Mouse (Mus musculus): ENCODE measurements around the gene Slc9a5. TPM values are rescaled to one million over a fixed set of nuclear protein-coding genes. Genes with fewer than 3 reads are reported as not detected.

Gene Slc9a5
- total RNA-seq, 2 experiments from 2014 or later: 25.0 to 35.1 TPM

DNA sequence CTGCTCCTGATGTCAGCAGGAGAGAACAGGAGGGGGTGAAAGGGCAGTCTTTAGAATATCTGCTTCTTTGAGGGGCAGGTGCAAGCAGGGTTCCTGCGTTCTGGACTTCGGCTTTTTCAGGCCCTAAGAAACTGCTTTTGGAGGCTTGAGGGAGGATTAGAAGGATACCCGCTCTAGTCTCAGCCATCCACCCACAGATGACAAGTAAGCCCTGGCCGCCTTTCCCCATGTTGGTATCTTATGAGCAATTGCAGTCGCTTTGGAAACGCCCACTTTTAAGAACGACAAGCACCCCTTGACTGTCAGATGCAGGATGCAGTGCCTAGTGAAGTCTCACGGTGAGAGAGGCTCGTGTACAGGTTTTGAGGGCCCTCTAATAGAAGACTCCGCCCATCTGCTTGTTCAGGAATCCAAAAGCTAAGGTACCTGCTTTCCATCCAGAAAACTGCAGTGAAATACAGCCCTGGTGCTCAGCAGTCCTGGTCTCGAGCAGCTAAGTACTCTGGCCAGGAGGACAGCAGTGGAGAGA lies 29.9 kb upstream of the Slc9a5 start:
- no peak for DNase-seq (ENCODE audit: low spot score in 2 of 2)
- intact Hi-C loops (cut with DNase I): no loop called here

DNA sequence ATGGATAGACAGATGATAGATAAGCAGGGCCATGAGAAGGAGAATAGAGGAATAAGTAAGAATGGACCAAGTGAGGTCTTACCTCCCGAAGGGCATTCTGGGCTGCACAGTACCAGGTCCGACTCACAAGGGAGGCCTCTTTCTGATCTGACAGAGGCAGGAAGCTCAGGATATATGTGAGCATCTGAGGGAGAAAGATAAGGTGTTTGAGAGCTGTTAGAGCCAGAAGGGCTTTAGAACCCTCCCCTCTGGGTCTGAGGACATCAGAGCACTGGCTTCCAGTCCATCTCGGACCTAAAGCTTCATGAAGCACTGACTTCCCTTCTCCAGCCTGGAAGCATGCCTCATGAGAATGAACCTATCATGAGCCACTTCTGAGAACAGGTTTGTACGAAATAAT lies 25.5 kb upstream of the Slc9a5 start:
- intact Hi-C loops (cut with DNase I): no loop called here
- DNase-seq (ENCODE audit: low spot score in 2 of 2): no peak

DNA sequence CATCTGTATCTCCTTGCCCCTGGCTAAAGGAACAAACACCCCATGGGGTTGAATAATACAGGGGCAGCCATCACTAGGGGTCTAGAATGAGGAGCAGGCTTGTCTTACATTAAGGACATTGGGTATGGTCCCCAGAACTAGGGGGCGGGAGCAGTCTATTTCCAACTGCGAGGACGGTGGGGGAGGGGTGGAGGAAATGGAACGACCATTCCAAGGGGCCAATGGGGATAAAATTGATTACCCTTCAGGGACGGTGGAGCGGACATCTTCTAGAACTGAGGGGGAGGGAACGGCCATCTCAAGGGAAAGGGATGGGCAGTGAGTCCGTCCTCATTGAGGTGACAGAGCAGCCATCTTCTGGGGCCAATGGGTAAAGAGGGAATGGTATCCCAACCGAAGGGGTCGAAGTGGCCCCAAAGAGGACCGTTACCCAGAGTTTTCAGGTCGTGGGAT lies 23.0 kb upstream of the Slc9a5 start:
- DNase-seq (ENCODE audit: low spot score in 2 of 2): no peak
- intact Hi-C loops (cut with DNase I): no loop called here

DNA sequence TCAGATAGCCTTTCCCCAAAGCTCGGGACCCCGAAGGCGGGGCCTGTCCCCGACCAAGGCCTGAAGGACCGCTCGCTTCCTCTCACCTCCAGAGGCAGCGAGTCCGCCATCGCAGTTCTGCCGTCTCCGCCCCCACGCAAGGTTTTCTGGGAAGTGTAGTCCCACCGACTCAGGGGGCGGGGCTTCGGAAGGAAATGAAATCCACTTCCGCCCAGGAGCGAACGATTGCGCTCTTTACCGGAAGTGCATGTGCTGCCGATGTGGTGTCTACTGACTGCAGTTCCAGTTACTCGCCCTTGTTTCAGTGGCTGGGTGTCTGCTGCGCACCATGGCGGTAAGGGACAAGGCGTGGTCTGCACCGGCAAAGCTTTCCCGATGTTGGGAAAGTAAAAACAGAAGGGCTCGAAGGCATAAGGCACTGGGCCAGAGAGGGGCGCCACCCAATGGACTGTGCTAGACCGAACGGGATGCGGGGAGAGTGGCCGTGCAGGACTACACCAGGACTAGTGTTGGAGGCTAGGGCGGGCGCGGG lies 22.4 kb upstream of the Slc9a5 start, which contains the start of the genes Lrrc29 and Tmem208:
Gene Lrrc29 (minus strand): TSS at position 138 of the 532 bp plus-strand sequence.
Gene Tmem208 (plus strand): TSS at position 214 of the 532 bp plus-strand sequence.
- DNase-seq (ENCODE audit: low spot score in 2 of 2): peak; percentile 97 to 98
- intact Hi-C loops (cut with DNase I): no loop called here

DNA sequence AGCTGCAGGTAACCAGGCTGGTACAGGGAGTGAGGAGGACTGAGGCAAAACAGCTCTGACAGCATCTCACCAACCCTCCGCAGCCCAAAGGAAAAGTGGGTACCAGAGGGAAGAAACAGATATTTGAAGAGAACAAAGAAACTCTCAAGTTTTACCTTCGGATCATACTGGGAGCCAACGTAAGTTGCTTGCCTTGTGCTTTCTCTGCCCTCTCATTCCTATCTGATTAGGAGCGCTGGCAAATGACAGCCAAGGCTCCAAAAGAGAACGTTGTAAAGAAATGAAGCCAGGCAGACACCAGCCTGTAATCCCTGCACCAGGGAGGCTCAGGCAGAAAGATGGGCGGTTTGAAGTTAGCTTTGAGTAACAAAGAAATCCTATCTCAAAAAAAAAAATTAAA lies 21.7 kb upstream of the Slc9a5 start:
- intact Hi-C loops (cut with DNase I): no loop called here
- DNase-seq (ENCODE audit: low spot score in 2 of 2): no peak

DNA sequence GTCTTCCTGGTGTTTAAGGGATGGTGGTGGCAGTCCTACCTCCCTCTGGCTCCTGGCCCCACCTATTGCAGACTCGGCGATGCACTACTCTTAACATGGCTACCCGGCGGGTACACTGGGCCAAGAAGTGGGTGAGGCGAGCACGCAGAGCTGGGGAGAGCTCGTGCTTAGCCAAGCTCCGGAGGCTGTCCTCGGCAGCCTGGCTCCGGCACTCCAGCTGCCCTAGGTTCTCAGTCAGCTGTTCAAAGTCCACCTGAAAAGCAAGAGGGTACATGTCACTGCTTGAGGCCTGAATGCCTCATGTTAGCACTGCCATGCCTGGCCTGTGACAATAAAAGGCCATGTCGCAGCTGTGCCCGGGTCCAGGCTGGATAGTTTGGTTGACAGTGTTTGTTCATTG lies 18.3 kb upstream of the Slc9a5 start:
- DNase-seq (ENCODE audit: low spot score in 2 of 2): no peak
- intact Hi-C loops (cut with DNase I): no loop called here

DNA sequence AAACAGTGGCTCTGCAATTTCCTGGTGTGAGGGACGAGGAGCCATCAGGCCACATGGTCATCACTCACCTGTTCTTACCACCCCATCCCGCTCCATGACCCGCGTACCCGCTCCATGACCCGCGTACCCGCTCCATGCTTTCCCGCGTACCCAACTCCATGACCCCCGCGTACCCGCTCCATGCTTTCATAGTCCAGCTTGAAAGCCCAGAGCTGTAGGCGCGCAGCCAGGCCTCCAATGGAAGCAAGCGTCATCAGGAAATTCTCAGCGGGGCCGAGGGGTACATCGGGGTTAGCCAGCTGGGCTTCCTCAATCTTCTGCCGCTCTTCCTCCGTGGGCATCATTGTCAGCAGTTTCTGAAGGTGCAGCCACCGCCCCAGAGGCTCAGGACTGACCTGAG lies 17.2 kb upstream of the Slc9a5 start:
- intact Hi-C loops (cut with DNase I): no loop called here
- no peak for DNase-seq (ENCODE audit: low spot score in 2 of 2)

DNA sequence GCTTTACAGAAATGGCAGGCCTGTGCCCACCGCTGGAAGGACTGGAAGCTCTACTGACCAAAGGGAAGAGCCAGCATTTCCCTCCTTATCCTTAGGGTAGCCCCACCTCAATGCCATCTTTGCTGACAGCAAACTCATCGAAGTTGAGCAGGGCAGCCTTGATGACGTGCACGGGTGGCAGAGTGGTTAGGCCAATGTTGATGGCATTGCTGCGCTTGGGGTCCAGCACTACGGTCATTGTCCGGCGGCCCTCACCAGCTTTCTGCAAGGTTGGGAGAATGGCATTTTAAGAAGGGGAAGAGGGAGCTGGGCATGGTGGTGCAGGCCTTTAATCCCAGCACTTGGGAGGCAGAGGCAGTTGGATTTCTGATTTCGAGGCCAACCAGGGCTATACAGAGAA lies 16.7 kb upstream of the Slc9a5 start:
- intact Hi-C loops (cut with DNase I): no loop called here
- no peak for DNase-seq (ENCODE audit: low spot score in 2 of 2)

DNA sequence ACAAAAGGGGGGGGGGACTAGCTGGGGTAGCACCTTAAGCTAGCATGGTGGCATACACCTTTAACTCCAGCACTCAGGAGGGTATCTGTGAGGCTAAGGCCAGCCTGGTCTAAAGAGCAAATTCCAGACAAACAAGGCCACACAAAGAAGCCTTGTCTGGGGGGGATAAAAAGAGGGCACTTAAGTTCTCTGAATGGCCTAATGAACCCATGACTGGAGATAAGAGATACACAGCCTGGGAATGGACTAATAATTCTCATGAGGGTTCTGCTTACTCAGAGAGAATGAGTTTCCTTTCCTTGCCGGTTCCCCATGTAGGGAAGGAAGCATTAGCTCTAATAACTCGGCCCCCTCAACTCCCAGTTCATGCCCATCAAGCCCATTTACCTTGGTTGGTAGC lies 16.1 kb upstream of the Slc9a5 start:
- intact Hi-C loops (cut with DNase I): no loop called here
- no peak for DNase-seq (ENCODE audit: low spot score in 2 of 2)

DNA sequence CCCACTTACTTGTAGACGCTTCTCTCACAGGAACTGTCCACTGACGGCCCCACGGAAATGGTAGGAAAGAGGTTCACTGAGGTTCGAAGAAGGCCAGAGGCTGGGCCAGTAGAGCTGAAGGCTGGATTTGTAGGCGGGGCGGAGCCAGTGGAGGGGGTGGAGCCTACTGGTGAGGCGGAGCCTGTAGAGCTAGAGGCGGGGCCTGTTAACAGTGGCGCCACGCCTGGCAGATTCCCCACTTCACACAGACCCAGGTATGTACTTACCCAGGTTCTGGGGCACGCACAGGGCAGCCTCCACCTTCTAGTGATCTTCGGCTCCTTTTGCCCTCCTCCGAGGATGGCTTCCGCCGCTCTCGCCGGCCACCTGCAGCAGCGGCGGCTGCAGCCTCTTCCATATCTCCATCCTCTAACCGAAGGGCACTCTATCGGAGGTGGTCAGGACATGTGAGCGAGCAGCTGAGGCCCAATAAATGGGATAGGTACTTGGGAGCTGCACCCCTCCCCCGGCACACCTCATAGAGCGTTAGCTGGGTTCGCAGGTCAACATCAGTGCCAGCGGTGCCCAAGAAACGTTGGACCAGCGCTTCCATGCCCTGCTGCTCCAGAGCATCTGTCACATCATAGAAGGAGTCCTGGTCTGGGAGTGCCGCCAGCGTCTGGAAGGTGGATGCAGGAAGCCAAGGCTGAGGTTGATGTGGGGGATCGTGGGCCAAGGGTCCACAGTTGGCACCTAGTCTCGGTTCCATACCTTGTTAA lies 12.1 kb upstream of the Slc9a5 start:
- intact Hi-C loops (cut with DNase I): no loop called here
- no peak for DNase-seq (ENCODE audit: low spot score in 2 of 2)

DNA sequence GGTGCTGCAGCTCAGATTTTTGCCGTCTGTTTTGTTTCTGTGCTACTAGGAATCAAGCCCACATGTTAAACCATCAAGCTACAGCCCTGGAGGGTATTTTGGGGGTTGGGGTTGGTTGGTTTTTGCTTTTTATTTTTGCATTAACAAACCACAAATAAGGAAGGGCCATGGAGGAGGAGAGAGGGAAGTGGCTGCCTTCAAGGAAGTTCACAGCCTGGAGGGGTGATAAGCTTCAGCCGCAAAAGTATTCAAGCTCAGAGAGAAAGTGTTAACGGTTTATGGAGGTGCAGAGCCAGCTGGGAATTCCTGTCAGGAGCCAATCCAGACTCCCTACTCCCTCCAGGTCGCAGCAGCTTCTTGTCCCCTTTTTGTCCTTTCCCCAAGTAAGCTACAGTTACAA lies 9.7 kb upstream of the Slc9a5 start:
- intact Hi-C loops (cut with DNase I): no loop called here
- no peak for DNase-seq (ENCODE audit: low spot score in 2 of 2)

DNA sequence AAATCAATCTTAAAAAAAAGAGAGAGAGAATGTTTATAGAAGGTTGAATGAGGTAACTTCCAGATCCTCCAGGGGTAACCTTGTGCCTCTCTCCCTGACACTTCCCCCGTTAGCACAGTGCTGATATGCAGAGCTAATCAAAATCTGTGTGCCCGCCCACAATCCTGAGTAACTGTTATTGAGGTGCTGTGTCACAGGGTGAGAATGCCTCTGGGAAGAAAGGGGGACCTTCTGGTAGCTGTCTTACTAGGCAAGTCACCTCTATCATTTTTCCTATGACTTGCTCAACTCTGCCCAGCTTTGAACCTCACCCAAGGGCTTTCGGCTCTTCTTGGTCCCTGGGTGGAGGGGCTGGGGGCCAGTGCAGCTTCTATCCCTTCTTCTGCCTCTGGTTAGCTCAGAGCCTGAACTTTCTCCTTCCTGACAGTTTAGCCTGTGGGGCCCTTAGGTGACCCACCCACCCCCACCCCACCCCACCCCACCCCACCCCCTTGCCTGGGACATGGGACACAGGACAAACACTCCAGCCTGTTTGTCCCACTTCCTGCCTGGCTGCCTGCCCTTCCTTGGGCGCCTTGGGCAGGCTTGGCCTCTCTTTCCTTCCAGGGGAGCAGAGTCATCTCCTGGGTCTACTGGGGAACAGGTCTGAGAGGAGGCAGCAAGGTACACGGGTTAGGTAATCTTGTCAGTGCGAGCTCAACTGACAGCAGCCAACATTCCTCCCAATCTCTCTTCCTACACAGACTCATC lies 8.6 kb upstream of the Slc9a5 start:
- intact Hi-C loops (cut with DNase I): no loop called here
- DNase-seq (ENCODE audit: low spot score in 2 of 2): no peak

DNA sequence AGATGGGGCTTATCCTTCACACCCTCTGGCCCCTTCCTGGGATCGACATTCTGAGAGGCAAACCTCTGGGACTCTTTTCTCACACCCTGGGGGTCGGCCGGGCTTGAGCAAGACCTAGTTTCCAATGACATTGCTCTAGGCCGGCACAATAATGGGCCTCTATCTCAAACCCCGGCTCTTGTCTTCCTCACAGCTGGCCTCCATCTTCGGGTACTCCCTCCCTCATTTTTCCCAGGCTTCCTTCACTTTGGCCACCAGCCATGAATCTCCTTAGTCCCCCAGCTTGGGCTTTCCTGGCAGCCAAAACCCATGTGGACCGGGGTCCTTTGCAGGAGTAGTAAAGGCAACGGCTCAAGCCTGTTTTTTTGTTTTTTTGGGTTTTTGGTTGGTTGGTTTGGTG lies 7.2 kb upstream of the Slc9a5 start:
- DNase-seq (ENCODE audit: low spot score in 2 of 2): no peak
- intact Hi-C loops (cut with DNase I): no loop called here

DNA sequence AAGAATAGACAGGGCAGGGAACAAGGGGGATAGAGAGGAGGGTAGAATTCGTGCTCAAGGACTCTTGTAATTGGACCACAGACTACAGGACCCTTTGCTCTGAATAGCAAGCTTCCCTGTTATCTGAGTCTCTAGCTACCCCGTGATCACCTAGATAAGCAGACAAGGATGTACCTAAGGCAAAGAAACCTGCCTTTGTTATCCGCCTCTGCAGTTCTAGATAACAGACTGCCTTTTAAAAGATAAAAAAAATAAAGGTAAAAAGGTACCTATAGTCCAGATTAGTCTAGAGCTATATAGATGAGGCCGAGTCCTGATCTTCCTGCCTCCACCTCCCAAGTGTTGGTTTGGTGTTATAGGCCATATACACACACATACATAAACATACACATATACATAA lies 5.9 kb upstream of the Slc9a5 start:
- intact Hi-C loops (cut with DNase I): no loop called here
- DNase-seq (ENCODE audit: low spot score in 2 of 2): no peak

DNA sequence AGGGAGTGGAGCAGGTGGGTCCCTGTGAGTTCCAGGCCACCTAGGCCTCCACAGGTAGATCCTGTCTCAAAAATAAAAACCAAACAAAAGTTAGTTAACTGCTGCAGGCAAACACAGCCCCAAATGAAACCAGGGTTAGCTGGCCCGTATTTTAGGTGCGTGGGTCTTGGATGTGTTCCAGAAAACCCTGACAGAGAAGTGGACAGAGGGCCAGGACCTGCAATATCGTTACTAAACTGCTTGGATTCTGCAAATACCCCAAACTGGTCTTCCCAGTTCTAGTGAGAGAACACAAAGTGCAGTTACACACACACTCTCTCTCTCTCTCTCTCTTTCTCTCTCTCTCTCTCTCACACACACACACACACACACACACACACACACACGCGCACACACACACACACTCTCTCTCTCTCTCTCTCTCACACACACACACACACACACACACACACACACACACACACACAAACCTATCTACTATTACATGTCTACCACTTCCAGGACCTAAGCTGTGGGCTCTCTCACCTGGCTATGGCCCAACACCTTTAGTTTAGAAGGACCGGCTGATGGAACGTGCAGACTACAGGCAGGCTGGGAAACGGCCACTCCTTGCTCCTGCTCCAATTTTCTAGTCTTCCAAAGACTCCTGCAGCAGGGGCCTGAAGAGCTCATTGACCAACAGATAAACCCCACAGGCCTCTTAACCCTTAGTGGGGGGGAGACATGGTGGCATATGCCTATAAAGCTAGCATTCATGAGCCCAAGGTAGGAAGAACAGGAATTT lies 4.7 kb upstream of the Slc9a5 start:
- DNase-seq (ENCODE audit: low spot score in 2 of 2): no peak
- intact Hi-C loops (cut with DNase I): no loop called here

DNA sequence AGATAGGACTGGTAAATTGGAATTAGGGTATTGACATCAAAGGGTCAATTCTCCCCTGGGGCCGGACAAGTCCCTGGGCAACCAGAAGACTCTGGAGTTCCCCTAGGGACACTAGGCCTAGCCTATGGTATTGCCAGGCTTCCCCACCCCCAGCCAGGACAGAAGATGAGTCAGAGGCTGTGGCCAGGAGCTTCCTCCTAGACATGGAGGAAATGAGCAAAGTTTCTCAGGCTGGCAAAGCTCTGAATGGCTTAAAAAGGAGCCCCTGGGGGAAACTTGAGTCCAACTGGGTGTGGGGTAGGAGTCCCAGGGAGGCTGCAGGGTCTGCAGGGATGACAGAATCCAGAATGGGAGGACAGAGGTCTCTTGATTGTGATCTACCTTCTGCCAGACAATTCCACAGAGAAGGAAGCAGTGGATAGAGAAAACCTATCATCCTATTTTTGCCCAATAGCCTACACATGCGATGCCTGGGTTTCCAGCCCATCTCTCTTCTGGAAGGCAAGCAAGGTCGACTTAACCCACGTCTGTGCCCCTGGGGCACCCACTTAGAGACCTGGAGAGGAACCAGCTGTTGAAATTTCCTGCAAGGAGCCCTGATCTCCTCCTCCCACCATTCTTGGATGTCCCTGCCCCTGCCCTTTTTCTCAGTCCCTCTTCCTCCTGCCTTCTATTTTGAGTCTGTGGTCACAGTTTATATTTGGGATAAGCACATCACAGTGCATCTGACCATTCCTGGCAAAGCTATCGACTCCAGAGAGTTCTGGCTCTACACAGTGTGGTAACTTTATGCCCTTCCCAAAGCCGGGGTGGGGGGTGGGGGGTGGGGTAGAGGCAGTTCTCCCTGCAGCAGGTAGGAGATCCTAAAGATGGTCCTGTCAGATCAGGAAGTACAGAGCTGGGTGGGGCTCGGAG lies 3.3 kb upstream of the Slc9a5 start:
- DNase-seq (ENCODE audit: low spot score in 2 of 2): peak in 1 of 2 experiments; percentile 32
- intact Hi-C loops (cut with DNase I): no loop called here

DNA sequence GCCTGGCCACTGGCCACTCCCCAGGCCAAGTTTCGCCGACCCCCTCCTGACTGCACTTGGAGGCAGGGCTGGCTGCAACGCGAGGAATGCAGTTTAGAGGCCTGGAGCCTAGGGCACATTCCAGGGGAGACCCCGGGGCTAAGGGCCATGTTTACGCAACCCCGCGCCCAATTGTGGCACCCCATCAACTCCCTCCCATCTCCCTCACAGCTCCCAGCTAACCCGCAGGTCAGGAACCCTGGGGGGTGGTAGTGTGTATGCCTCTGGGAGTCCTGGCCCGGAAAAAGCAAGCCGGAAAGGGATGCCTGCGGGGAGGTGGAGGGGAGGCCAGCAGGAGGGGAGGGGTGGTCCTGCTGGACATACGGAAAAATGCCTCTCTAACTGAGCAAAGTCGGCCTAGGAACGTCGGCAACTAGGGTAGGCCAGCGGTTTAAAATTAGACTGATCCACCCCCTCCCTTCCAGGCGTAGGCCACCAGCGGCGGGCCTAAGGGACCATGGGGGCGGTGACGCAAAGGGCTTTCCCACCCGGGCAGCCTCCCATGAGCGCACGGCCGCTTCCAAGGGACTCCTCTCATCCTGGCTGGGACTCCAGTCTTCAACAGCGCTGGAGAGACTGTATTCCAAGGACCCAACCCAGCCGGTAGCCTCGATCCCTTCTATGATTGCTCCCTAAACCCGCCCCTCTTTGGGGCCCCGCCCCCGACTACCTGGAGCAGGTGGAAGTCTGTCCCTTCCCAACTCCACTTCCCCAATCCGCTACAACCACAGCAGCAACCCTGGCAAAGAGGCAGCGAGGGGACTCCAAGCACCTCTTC lies 1.8 kb upstream of the Slc9a5 start:
- DNase-seq (ENCODE audit: low spot score in 2 of 2): peak in 1 of 2 experiments; percentile 30

More for the DNA sequence above, 1.8 kb upstream of the Slc9a5 start:
- intact Hi-C loops (cut with DNase I): no loop called here
